Comparison of ENCODE assay signal across 11 mouse cellular contexts in the genomic region with DNA sequence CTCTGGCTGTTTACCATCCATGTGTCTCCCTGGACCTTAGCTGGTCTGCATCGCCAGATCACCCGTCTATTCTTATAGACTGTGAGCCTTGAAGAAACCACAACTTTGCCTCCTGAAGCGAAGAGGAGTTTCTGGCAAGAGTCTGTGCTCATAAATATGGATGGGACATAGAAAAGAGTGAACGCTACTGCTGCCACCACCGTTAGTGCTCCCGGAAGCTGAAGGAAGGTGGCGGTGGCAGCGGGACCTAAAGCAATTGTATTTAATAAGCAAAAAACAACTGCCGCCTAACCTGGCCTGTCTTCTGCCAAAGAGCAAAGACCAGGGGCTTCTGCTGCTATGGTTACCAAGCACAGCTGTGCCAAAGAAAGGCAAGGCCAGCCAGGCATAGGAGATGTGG. TPM values are rescaled to one million over a fixed set of nuclear protein-coding genes. Genes with fewer than 3 reads are reported as not detected.
DNase-seq lines count a peak whose midpoint lies in the region; ATAC-seq and TF ChIP-seq lines count a peak whose summit lies in the region.
"Had no signal": no experiment of that assay in that cellular context is flagged by ENCODE, and none has a peak within 500 bp of the region (broad histone marks: within the 10 kb centered on the region; RNA-seq: fewer than 3 reads in every experiment).

No protein-coding gene starts in this region.

- no peak for ATAC-seq in neural tube, embryonic 13.5 days (ENCODE audit: low read depth)
- no peak for ATAC-seq in forebrain, embryonic 14.5 days
- ATAC-seq in hindbrain, postnatal 0 days, result no peak
- ATAC-seq in neural tube, embryonic 15.5 days (ENCODE audit: low FRiP score), result no peak

- WGBS in neural tube, embryonic 13.5 days, result 50% methylated on average over 9 of the region's 9 CpGs
- WGBS in forebrain, embryonic 14.5 days, result 36% methylated on average over 9 of the region's 9 CpGs
- 28% methylated on average over 9 of the region's 9 CpGs for WGBS in hindbrain, postnatal 0 days
- WGBS in neural tube, embryonic 15.5 days, result 40% methylated on average over 9 of the region's 9 CpGs

- no peaks in the 10 kb centered on the region for H3K36me3 ChIP-seq in neural tube, embryonic 13.5 days
- no peaks in the 10 kb centered on the region for H3K36me3 ChIP-seq in forebrain, embryonic 14.5 days (ENCODE audit: control insufficient read depth, insufficient read depth, low read length)
- H3K36me3 ChIP-seq in hindbrain, postnatal 0 days (ENCODE audit: insufficient read depth, low read length), result no peaks in the 10 kb centered on the region
- H3K36me3 ChIP-seq in neural tube, embryonic 15.5 days, result no peaks in the 10 kb centered on the region
- H3K36me3 ChIP-seq: heart, embryonic 12.5 days had no signal

- peaks cover 97% of the 10 kb centered on the region for H3K4me1 ChIP-seq in neural tube, embryonic 13.5 days (replicated peaks)
- H3K4me1 ChIP-seq in forebrain, embryonic 14.5 days (ENCODE audit: control insufficient read depth, insufficient read depth, low read length), result peaks cover 48% of the 10 kb centered on the region
- peaks cover 37% of the 10 kb centered on the region for H3K4me1 ChIP-seq in hindbrain, postnatal 0 days (ENCODE audit: insufficient read depth, low read length)
- peaks cover 93% of the 10 kb centered on the region for H3K4me1 ChIP-seq in neural tube, embryonic 15.5 days

- TF ChIP-seq CTCF in hindbrain, postnatal 0 days (IDR thresholded peaks at IDR 0.05; ENCODE audit: low read depth), result no peak

- H3K27me3 ChIP-seq in neural tube, embryonic 13.5 days, result no peaks in the 10 kb centered on the region
- H3K27me3 ChIP-seq in forebrain, embryonic 14.5 days (replicated peaks; ENCODE audit: control insufficient read depth, insufficient read depth, low read length), result no peaks in the 10 kb centered on the region
- H3K27me3 ChIP-seq in hindbrain, postnatal 0 days (ENCODE audit: insufficient read depth, low read length), result no peaks in the 10 kb centered on the region
- no peaks in the 10 kb centered on the region for H3K27me3 ChIP-seq in neural tube, embryonic 15.5 days (replicated peaks)
- H3K27me3 ChIP-seq: heart, embryonic 12.5 days had no signal

- DNase-seq in neural tube, embryonic 10.5 days (ENCODE audit: extremely low spot score, low spot score), result no peak
- peak; percentile 39 for DNase-seq in forebrain, embryonic 14.5 days (ENCODE audit: low spot score)
- DNase-seq in hindbrain, postnatal 0 days (ENCODE audit: low spot score), result peak; percentile 26
- DNase-seq in lung, postnatal 10 days, result no peak
- no peak for DNase-seq in left cerebral cortex, adult 8-10 months (ENCODE audit: low spot score in 2 of 2)
- DNase-seq: layer of hippocampus, postnatal 36 days had no signal

- H3K4me3 ChIP-seq in neural tube, embryonic 13.5 days, result no peak overlapping the region
- no peak overlapping the region for H3K4me3 ChIP-seq in forebrain, embryonic 14.5 days (ENCODE audit: low read depth, low read length)
- H3K4me3 ChIP-seq in hindbrain, postnatal 0 days (ENCODE audit: low read length), result no peak overlapping the region
- no peak overlapping the region for H3K4me3 ChIP-seq in neural tube, embryonic 15.5 days (replicated peaks)
- H3K4me3 ChIP-seq: heart, embryonic 12.5 days had no signal

- H3K9ac ChIP-seq in neural tube, embryonic 13.5 days, result no peak overlapping the region
- H3K9ac ChIP-seq in forebrain, embryonic 14.5 days (ENCODE audit: low read length), result no peak overlapping the region
- H3K9ac ChIP-seq in hindbrain, postnatal 0 days (replicated peaks; ENCODE audit: low read length), result no peak overlapping the region
- H3K9ac ChIP-seq in neural tube, embryonic 15.5 days (replicated peaks), result no peak overlapping the region
- H3K9ac ChIP-seq: heart, embryonic 12.5 days had no signal

- H3K4me2 ChIP-seq in neural tube, embryonic 13.5 days, result no peak overlapping the region
- no peak overlapping the region for H3K4me2 ChIP-seq in forebrain, embryonic 14.5 days (ENCODE audit: low read length)
- H3K4me2 ChIP-seq in hindbrain, postnatal 0 days (ENCODE audit: low read depth, low read length), result no peak overlapping the region
- H3K4me2 ChIP-seq in neural tube, embryonic 15.5 days, result no peak overlapping the region
- H3K4me2 ChIP-seq: heart, embryonic 12.5 days had no signal

- H3K27ac ChIP-seq in neural tube, embryonic 13.5 days (replicated peaks), result peak overlapping the region; percentile 99
- H3K27ac ChIP-seq in forebrain, embryonic 14.5 days (ENCODE audit: low read depth, low read length), result peak overlapping the region; percentile 50; the same call in 1 of the 2 replicates
- peak overlapping the region; percentile 33; the same call in 1 of the 2 replicates for H3K27ac ChIP-seq in hindbrain, postnatal 0 days
- H3K27ac ChIP-seq in neural tube, embryonic 15.5 days (replicated peaks), result peak overlapping the region; percentile 90

- H3K9me3 ChIP-seq in neural tube, embryonic 13.5 days, result no peaks in the 10 kb centered on the region
- no peaks in the 10 kb centered on the region for H3K9me3 ChIP-seq in forebrain, embryonic 14.5 days (replicated peaks; ENCODE audit: control insufficient read depth, low read length)
- H3K9me3 ChIP-seq in hindbrain, postnatal 0 days (ENCODE audit: low read length), result no peaks in the 10 kb centered on the region
- no peaks in the 10 kb centered on the region for H3K9me3 ChIP-seq in neural tube, embryonic 15.5 days (replicated peaks)
- H3K9me3 ChIP-seq: heart, embryonic 12.5 days had no signal

RNA-seq across cellular contexts. Expression of a gene that starts 59.3 kb away (rescaled TPM):
- polyA plus RNA-seq in neural tube, embryonic 13.5 days (2015; fragmentation: Nextera tagmentation; extraction: Ambion mirVana), result 0.39 and 0.98 TPM in 2 replicates
- polyA plus RNA-seq in forebrain, embryonic 14.5 days (2014; fragmentation: Nextera tagmentation; extraction: Ambion mirVana), result 0.64 and 1.2 TPM in 2 replicates
- total RNA-seq in hindbrain, postnatal 0 days (2014; rRNA removed), result 1.3 and 4.6 TPM in 2 replicates
- polyA plus RNA-seq in hindbrain, postnatal 0 days (2015; fragmentation: Nextera tagmentation; extraction: Ambion mirVana), result 0.54 TPM in 1 of 2 replicates, not detected in the other
- polyA plus RNA-seq in neural tube, embryonic 15.5 days (2015; fragmentation: Nextera tagmentation; extraction: Ambion mirVana), result 0.31 and 0.83 TPM in 2 replicates
- total RNA-seq in left cerebral cortex, adult 8-10 months (2022), result 1 to 10 TPM; 6.1 to 8.8 (median 8.0) TPM
- total RNA-seq: common myeloid progenitor, adult 5-6 weeks had no signal
- polyA plus RNA-seq: liver, embryonic 16.5 days had no signal

Comparison
In these comparisons a context has a peak if more than half of its experiments do, and no peak if none do; other contexts are left out.
1. H3K27ac ChIP-seq: peak in every context shown above with its lines; median percentile 99 in neural tube, embryonic 13.5 days; 90 in neural tube, embryonic 15.5 days; 50 in forebrain, embryonic 14.5 days; 33 in hindbrain, postnatal 0 days.
2. DNase-seq: peak in forebrain, embryonic 14.5 days (single experiment) and hindbrain, postnatal 0 days (single experiment); none in neural tube, embryonic 10.5 days (single experiment), lung, postnatal 10 days (single experiment) and left cerebral cortex, adult 8-10 months (0 of 2).